Mouse (Mus musculus) C2C12 (cell line): ENCODE results near the gene Gm9747.

Experiments
- CTCF ChIP-seq: IDR thresholded peaks from one replicate; pipeline ENCODE4 v1.5.1; 2011; ENCODE audit not compliant: control insufficient read depth, insufficient read depth, insufficient read length
- MAX ChIP-seq: IDR thresholded peaks from one replicate; pipeline ENCODE4 v1.6.1; 2011; ENCODE audit warnings: mild to moderate bottlenecking, control low read depth
- MYOG ChIP-seq: IDR thresholded peaks from one replicate; pipeline ENCODE4 v1.6.1; 2011; ENCODE audit not compliant: control insufficient read depth, insufficient read length; ENCODE audit errors: extremely low read depth

GRCm38 (mm10) chr1:82281823-82282222 is 48.9 kb downstream of the Gm9747 start:
- no peak for TF ChIP-seq CTCF
- no peak for TF ChIP-seq MYOG
- no peak for TF ChIP-seq MAX
